Mouse (Mus musculus) small intestine, adult 2 months (tissue): ENCODE results near the gene Pradc1.

ENCODE experiments used
- CTCF ChIP-seq: fragments of 200-500 bp; IDR thresholded peaks from 2 replicates; pipeline ENCODE4 v1.5.1; 2012; ENCODE audit warnings: low read depth, mild to moderate bottlenecking, control low read depth, inconsistent platforms, low read length, moderate library complexity, mixed read lengths; ENCODE audit not compliant: insufficient replicate concordance, insufficient read length; ENCODE audit errors: extremely low read depth
- POLR2A ChIP-seq: fragments of 200-500 bp; IDR thresholded peaks from 2 replicates; pipeline ENCODE4 v1.6.1; 2012; ENCODE audit warnings: low read depth, mild to moderate bottlenecking, control low read depth, inconsistent platforms, low read length, moderate library complexity

DNA sequence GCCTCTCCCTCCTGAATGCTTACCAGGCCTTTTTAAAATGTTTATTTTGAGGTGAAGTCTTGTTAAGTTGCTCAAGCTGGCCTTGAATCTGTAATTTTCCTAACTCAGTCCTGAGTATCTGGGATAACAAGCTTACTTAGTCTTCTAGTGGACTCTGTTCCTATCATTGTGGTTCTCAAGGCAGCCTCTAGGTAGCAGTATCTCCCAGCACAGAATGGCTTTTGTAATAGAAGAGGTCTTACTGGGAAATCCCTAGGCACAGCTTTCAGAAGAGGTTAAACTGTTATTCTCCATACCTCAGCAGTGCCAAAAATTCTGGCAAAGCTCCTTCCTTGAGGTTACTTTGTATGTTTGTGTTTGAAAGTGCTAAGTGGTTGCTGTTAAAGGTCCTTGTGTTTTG lies 13.6 kb upstream of the Pradc1 start:
- TF ChIP-seq CTCF (no peak), POLR2A (no peak)
